Mouse (Mus musculus) T-helper 1 cell (primary cell): Measurements from ENCODE around the gene Btbd11.

Source experiments
- in situ Hi-C: fragments of 300-600 bp; cut with MboI, MseI; formaldehyde crosslinking; loops from one replicate; pipeline ENCODE4 v1.15.1; 2025; ENCODE audit warnings: high pct_unique_total_duplicates

The Btbd11 gene

DNA sequence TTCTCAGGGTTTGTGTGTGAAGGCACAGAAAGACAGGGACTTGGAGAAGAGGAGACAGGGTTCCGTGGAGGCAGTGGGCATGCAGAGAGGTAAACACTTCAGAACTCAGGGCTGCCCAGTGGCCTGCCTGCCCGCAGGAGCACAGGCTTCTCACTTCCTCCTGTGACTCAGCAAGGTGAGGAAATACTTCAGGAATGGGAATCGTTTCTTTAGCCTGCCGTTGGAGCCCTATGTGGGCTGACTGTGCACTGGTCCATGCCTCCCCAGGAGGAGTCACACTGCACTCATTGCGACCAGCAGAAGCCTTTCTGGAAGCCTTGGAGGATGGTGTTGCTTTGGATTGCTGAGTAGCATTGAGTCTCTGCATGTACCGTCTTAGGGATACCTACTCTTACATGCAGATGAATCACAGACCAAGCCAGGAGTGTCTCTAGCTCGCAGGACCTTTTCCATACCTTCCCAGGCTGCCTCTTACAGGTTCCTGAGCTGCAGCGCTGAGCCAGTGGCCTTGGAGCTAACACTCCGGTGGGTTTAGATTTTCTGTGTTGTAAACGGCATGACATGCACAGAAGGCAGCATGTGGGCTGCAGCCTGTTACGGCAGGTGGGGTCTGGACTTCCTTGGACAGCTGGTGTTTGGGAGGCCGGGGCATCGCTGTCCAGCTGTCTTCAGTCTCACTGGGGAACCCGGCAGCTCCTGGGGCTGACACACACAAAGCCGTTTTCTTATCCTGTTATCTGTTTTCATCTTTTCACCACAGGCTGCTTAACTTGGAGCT, 34.4 kb downstream of the Btbd11 start:
- in situ Hi-C loops, result no loop called here

DNA sequence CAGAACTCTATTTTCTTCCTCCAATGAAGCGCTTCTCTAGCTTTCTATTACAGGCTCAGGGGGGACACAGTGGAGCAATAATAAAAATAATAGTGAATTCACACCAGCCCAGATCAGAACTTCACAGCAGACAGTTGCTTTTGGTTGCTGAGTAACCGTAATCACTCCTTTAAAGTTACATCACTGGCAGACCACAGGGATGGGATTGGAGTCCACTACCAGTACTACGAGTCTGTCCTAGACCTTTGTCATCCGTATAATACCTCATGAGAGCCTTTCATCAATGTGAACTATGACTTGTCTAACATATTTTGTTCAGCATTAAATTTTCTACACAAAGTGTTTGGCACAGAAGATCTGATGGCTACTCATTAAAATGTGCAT, 35.0 kb downstream of the Btbd11 start:
- in situ Hi-C loops, result no loop called here

DNA sequence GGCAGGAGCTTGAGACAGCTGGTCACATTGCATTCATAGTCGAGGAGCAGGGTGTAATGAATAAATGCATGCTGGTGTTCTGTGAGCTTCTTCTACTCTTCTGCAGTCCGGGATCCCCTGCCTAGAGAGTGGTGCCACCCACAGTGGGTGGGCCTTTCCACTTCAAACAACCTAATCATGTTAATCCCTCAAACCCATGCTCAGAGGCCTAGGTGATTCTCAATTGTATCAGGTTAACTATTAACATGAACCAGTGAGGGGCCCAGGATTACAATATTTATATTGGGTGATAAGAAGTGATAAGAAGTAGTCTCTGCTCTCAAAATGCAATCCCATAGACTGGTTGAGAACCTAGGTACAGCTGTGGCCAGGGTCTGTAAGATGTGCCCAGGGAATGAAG, 39.1 kb downstream of the Btbd11 start:
- in situ Hi-C loops, result no loop called here

DNA sequence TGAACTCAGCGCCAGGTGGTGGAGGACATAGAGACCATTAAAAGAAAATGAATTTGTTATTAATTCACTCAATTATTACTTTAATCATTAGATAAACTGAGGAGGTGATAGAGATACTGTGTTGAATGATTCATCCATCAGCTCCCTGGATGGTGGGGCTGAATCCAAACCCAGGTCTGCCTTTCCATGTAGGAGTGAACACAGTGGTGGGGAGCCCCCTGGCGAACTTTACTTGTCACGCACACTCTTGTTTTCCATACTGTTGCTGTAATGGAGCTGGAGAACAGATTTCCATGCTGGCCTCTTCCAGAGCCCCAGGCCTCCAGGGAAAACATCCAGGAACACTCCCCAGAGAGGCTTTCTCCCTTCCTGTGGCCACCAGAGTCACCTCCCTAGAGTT, 50.6 kb downstream of the Btbd11 start:
- in situ Hi-C loops, result no loop called here

DNA sequence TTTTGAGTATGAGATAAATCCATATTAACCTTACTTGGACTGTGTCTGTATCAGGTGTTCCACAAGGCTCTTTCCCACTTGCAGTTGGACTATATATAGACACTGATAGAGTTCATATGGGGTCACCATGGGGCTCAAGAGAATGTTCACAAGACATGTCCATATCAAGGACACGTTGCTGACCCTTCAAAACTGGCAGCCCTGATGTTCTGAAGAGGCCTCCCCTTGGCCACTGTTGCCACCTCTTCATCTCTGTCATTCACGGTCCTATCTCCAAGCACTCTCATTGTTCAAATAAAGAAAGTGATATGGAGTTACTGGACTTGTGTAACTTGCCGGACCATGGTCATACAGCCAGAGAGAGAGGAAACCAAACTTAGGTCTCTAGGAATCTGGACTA, 56.8 kb downstream of the Btbd11 start:
- in situ Hi-C loops, result no loop called here

DNA sequence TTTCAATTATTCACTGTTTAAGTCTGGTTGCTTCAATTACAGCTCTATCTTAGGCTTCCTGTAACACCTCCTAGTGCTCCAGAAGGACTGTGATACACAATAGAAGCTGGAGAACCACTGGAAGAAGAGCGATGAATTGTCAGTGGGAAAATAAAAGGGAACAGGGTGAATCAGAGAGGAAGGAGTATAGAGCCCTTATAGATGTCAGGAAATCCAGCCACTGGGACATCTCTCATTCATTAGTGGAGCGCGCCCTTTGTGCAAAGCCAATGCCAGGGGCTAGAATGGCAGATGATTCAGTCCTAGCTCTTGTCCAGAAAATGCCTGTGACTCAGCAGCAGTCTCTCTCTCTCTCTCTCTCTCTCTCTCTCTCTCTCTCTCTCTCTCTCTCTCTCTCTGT, 59.3 kb downstream of the Btbd11 start:
- in situ Hi-C loops, result no loop called here

DNA sequence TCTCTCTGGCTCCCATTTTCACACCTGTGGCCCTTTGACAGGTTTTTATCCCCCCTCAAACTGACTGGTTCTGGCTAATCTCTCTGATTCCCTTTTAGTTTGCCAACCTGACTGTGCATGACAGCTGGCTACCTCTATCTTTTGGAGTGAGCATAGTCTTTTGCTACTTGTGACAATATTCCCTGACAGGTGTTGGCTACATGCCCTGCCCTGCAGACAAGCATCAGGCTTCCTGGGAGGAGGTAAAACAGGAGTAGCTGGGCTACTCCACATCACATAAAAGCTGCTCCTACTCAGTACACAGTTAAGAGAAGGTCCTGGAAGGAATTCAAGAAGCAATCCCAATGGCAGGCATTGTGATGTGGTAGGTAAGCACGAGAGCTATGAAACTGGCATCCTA, 60.1 kb downstream of the Btbd11 start:
- in situ Hi-C loops, result no loop called here

DNA sequence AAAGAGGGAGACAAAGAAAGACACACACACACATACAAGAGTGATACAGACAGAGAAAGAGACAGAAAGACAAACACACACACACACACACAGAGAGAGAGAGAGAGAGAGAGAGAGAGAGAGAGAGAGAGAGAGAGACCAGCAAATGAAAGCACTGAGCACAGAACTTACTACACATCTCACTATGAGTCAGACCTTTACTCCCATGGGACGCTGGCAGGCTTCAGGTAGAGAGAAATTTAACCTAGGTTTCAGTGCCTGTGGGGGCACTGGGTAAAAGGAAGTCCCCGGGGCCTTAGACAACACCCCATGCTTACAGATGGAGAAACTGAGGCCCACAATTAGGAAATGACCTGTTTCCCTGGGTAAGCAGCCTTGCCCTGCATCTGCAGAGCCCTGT, 61.3 kb downstream of the Btbd11 start:
- in situ Hi-C loops, result no loop called here

DNA sequence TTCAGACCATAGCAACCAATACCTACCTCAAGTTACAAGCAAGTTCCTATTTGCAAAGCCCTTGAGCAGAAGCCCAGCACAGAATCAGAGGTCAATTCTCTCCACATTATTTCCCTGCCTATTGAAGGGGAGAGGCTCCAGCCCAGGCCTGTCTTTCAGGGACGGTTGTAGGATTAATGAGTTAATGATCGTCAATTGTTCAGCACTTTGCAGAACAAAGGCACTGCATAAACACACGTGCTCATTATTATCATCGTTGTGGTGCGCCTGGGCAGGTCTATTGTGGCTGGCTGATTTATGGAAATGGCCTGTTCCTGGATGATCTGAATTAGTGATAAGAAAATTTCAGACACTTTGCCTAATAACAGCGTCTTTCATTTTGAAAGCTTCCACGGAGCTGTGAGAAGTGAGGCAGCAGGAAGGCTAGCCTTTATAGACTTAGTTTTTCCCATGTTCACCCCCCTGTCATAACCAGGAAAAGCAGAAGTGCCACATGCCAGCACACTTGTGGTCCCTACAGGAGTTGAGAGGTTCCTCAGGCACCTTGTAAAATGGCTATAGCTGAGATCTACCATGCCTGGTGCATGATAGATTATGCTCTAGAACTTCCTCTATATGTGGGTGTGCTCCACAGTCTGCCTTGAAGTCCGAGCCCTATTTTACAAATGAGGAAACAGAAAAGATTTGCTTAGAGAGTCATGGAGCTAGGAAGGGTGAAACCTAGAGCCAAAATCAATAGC, 65.2 kb downstream of the Btbd11 start:
- in situ Hi-C loops, result no loop called here

DNA sequence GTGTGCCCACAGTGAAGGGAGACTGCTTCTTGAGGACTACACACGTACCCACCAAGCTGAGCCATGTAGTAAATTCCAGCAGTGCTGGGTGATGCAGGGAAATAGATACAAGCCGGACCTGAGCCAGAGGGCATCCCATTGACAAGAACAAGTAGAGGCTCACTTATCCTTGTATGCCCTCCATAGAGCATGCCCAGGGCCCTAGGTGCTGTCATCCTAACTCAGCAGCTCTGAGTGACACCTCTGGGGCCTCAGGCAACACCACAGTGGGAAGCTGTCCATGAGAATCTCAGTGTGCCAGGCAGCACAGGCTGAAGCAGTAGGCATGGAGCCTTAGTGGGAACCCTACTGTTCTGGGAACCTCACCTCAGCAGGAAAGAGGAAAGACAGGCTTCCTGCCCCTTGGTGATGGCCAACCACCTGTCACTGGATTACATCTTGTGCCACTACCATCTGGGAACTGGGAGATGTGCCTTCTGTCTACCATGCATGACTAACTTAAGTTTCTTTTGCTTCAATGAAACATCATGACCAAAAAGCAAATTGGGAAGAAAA, 66.7 kb downstream of the Btbd11 start:
- in situ Hi-C loops, result no loop called here

DNA sequence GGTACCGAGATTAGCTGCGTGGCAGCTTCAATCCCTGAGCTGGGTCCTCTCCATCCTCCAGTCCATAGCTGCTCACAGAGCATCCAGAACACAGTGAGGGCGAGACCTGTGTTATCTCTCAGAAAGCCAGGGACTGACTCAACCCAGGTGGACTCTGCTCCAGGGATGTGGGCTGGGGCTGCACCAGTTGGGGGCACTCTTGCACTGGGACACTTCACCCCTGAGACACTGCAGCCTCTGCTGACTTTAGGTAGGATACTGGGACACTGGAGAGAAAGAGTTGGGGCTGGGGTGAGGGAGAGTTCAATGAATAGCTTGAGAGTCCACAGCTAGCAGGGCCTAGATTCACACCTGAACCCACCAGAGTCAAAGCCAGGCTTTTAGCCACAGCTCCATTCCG, 69.4 kb downstream of the Btbd11 start:
- in situ Hi-C loops, result no loop called here

DNA sequence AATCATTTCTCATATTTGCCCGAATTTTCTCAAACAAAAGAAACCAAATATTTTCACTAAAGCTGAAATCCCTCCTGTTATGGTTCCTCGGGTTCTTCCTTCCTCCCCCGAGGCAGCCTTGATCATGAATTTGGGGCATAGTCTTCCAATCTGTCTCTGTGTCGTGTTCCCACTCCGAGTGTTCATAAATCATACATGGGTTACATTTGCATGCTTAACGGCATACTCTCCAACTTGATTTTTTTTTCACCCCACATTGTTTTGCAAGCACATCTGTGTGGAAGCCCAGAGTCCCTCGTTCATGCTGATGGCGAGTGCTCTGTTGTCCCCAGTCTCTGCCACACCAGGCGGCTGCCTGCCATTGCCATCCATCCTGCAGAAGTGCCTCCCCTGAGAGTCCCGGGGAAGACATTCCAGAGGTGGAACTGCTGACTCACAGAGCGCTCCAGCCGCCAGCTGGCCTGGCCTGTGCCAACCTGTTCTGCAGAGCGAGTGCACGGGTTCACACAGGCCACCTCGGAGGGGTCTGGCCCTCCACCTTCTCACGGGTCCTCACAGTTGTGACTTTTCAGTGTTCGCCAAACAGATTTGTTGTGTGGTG, 72.2 kb downstream of the Btbd11 start:
- in situ Hi-C loops, result no loop called here

DNA sequence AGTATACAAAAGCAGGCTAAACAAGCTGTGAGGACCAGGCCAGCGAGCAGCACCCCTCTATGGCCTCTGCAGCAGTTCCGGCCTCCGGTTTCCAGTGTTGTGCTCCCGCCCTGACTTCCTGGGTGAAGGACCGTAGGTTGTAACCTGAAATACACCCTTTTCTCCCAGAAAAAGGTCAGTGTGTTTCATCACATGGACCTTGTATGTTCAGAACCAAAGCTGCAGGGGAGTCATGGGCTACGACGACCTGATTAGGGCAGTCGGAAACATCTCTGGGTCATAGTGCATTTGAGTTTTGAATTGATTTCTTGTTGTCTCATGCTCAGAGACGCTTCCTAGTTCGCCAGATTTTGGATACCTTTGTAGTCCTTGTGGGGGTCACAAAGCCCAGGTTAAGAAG, 74.1 kb downstream of the Btbd11 start:
- in situ Hi-C loops, result no loop called here

DNA sequence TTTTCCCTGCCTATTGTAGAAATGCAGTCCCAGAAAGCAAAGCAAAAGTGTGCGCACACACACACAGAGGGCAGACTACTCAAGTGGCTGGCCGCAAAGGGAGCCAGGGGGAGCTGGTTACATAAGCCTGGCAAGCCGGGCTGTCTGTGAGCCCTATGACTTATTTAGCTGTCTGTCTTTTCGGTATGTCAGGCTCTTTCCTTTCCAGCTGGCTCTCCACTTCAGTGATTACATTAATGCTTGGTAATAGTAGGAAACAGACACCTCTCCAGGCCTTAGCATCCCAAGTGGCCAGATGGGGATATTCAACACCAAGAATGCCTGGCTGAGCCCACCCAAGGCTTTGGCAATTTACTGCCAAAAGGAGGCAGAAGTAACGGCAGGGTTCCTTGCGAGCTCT, 77.5 kb downstream of the Btbd11 start:
- in situ Hi-C loops, result no loop called here

DNA sequence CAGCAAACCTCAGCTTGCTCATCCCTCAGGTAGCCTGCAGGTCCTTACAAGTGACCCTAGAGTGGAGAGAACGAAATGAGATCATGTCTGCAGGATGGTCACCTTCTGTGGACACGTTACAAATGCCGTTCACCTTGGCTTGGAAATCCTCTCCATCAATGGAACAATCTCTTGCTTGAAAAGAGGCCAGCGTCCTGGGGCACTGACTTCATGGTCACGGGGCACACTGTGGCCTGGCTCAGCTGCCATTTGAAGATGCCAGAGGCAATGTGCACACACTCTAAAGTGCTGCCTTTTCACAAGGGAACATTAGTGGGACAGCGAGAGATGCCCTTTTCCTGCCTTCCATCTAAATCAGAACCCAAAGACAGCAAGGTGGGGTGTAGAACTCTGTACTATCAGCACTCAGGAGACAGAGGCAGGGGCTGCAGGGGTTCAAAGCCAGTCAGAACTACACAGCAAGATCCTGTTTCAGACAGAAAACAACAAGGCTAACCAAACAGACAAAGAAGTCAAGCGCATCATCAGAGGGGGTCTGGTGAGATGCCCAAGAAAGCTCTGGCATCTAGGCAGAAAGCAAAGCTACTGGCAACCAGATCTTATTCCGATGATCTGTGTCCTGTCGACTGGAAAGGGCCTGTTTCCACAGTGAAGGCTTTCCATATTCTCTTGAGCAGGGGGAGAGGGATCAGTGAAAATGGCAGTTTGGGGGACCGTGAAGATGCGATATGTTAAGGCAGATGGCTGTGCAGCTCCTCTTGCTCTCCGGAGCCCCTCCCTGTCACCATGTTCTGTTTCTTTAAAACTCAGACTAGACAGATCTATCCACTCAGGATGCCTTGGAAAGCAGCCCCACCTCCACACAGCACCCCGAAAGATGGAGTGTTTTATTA, 79.1 kb downstream of the Btbd11 start:
- in situ Hi-C loops, result no loop called here

DNA sequence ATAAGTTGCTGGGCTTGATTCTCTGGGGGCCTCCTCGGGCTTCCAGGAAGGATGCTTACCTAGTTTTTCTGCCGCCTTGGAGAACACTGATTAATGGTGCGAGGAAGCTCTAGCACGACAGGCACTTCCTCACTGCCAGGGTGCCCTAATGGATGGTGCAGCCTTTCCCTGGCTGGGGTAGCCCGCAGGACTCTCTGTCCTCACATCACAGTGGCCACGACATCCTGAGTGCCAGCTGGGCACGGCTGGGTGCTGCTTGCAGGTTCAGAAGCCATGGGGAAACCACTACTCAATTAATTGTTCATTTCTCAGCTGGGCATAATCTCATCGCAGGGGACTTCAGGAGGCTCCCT, 79.8 kb downstream of the Btbd11 start:
- in situ Hi-C loops, result no loop called here

DNA sequence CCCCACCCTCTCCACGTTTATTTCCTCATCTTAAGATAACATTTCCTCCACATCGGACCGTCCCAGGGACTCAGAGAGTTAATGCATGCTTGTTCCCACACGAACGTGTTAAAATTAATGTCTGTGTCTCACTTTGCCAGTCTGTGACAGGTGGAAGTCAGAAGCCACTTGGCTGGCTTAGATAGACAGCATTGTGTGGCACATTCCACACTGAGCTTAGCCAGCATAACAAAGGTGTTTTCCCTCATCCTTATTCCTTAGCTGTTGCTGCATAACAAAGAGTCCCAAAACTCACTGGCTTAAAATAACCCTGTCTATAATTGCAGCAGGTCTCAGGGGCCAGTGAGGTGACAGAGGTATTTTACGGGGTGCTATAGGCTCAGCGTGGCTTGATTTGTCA, 80.8 kb downstream of the Btbd11 start:
- in situ Hi-C loops, result no loop called here

DNA sequence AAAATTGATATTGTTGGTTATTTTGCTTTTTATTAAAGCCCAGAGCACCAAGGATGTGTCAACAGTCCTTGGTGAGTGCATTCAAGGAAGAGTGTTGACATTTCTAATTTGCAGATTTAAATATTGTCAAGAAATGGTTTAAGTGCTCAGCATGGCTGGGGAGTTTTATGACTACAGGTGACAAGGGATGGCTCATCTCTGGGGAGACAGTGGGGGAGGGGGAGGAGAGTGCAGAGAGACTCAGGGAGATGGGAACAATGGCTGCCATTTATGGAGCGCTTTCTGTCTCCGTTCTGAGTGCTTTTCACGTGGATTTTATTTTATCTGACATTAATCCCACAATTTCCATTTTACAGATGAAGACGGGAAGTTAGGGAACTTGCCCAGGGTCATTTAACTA, 81.9 kb downstream of the Btbd11 start:
- in situ Hi-C loops, result no loop called here

DNA sequence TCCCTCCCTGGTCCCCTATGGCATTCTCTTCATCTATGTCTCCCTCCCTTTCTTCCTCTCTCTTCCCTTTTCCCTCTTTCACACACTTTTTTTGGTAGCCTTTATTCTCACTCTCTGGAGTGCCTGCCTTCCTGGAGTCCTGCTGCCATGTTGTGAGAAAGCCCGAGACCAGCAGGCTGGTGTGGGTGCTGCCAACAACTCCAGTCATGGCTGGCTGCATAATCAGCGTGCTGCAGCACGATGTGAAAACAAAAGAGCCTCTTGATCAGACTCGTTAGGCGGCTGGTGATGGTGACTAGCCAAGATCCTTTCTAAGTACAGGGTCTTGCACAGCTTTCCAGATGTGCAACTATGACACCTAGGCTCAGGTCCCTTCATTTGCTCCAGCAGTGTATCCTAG, 82.7 kb downstream of the Btbd11 start:
- in situ Hi-C loops, result no loop called here

DNA sequence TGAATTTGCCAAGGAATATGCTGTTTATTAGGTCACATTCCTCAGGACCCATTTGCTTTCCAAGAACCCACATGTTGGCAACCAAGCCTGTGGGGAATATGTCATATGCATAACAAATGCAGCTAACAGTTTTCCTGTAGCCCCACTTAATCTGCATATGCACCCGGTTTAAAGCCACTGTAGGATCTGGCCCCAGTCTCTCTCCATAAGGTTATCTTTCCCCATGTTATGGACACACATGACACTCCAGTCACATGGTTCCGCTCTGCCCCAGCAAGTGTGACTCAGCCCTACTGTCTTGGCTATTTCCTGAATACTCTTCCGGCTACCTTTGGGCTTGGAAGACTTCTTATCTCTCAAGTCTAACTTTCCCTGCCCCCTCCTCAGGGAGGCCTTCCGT, 86.7 kb downstream of the Btbd11 start:
- in situ Hi-C loops, result loop anchor here (10.0 kb wide), 1 partner anchor 1622 kb away; no protein-coding TSS in a partner anchor

DNA sequence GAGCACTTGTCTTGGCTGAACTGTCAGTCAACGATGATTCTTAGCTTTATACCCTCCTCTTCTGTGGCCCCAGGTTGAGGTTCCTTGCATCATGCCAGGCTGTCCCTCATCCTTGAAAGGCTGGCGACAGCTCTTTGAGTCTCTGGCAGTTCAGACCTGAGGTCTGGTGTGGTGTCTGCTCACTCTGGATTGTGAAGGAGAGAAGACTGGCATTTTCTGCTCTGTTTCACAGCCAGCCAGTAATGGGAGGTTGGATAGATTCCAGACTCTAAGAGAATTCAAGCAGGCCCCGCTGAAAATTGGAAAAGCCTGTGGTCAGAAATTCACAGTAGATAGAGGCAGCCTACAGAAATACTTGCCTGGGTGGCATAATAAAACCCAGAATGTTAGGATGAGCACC, 87.3 kb downstream of the Btbd11 start:
- in situ Hi-C loops, result loop anchor here (10.0 kb wide), 1 partner anchor 1621 kb away; no protein-coding TSS in a partner anchor
